8 mouse cellular contexts compared by ENCODE assay signal in genomic region chr10:117899410-117899935, GRCm38 (mm10). TPM values are rescaled to one million over a fixed set of nuclear protein-coding genes. Genes with fewer than 3 reads are reported as not detected.
DNase-seq lines count a peak whose midpoint lies in the region; ATAC-seq and TF ChIP-seq lines count a peak whose summit lies in the region.

No protein-coding gene starts in this region.

- H3K36me3 ChIP-seq in spleen, adult 2 months (ENCODE audit: control insufficient read depth, insufficient read depth, low read length): no peaks in the 10 kb centered on the region
- H3K36me3 ChIP-seq in intestine, embryonic 15.5 days: no peaks in the 10 kb centered on the region
- H3K36me3 ChIP-seq in forebrain, postnatal 0 days (ENCODE audit: insufficient read depth): no peaks in the 10 kb centered on the region

- WGBS in spleen, adult 2 months: 29% methylated on average over 13 of the region's 13 CpGs
- 35% methylated on average over 13 of the region's 13 CpGs for WGBS in intestine, embryonic 15.5 days
- WGBS in lung, adult 2 months: 23% methylated on average over 13 of the region's 13 CpGs
- WGBS in forebrain, postnatal 0 days: 65% methylated on average over 13 of the region's 13 CpGs

- no peak for DNase-seq in spleen, adult 2 months (ENCODE audit: low read depth in 1 of 2, low spot score in 2 of 2)
- DNase-seq in spleen, adult 18-20 months: no peak
- DNase-seq in lung, adult 2 months: peak; percentile 25
- no peak for DNase-seq in forebrain, postnatal 0 days
- DNase-seq in embryo, embryonic 9.5 days (ENCODE audit: extremely low spot score): no peak
- DNase-seq in urinary bladder, adult 2 months (ENCODE audit: low spot score): no peak
- DNase-seq in spleen, postnatal 4 days (ENCODE audit: low spot score in 2 of 2): no peak

- TF ChIP-seq POLR2A in spleen, adult 2 months (IDR thresholded peaks at IDR 0.05; ENCODE audit: low read depth, low read length): no peak
- no peak for TF ChIP-seq POLR2A in lung, adult 2 months (IDR thresholded peaks at IDR 0.05; ENCODE audit: borderline replicate concordance, extremely low read depth, low read depth, low read length)

- H3K4me3 ChIP-seq in spleen, adult 2 months (ENCODE audit: extremely low read depth, insufficient read depth, insufficient read length): peak overlapping the region; percentile 26; the same call in 1 of the 2 replicates
- no peak overlapping the region for H3K4me3 ChIP-seq in intestine, embryonic 15.5 days (replicated peaks)
- peak overlapping the region; percentile 40 for H3K4me3 ChIP-seq in lung, adult 2 months (replicated peaks; ENCODE audit: extremely low read depth, low read depth, low read length)
- H3K4me3 ChIP-seq in forebrain, postnatal 0 days (ENCODE audit: low read depth, low read length): no peak overlapping the region

- no peak for TF ChIP-seq CTCF in spleen, adult 2 months (IDR thresholded peaks at IDR 0.05; ENCODE audit: extremely low read depth, insufficient read depth, insufficient read length, insufficient replicate concordance)
- TF ChIP-seq CTCF in lung, adult 2 months (IDR thresholded peaks at IDR 0.05; ENCODE audit: insufficient read depth, low read length): no peak
- no peak for TF ChIP-seq CTCF in forebrain, postnatal 0 days (IDR thresholded peaks at IDR 0.05; ENCODE audit: low read depth)

- H3K9me3 ChIP-seq in intestine, embryonic 15.5 days: no peaks in the 10 kb centered on the region
- no peaks in the 10 kb centered on the region for H3K9me3 ChIP-seq in forebrain, postnatal 0 days (ENCODE audit: low read length)

- H3K27ac ChIP-seq in spleen, adult 2 months (ENCODE audit: insufficient read depth, low read length): peak overlapping the region; percentile 79; the same call in 1 of the 2 replicates
- H3K27ac ChIP-seq in intestine, embryonic 15.5 days: no peak overlapping the region
- H3K27ac ChIP-seq in forebrain, postnatal 0 days (ENCODE audit: low read depth, low read length): no peak overlapping the region

- H3K27me3 ChIP-seq in spleen, adult 2 months (ENCODE audit: control insufficient read depth, insufficient read depth, low read length): no peaks in the 10 kb centered on the region
- no peaks in the 10 kb centered on the region for H3K27me3 ChIP-seq in intestine, embryonic 15.5 days (replicated peaks)
- H3K27me3 ChIP-seq in forebrain, postnatal 0 days (ENCODE audit: insufficient read depth, low read length): no peaks in the 10 kb centered on the region

- H3K4me2 ChIP-seq in intestine, embryonic 15.5 days (replicated peaks): peak overlapping the region; percentile 34; the same call in 1 of the 2 replicates
- no peak overlapping the region for H3K4me2 ChIP-seq in forebrain, postnatal 0 days (ENCODE audit: low read depth)

- H3K4me1 ChIP-seq in spleen, adult 2 months (ENCODE audit: control insufficient read depth, insufficient read depth, insufficient read length): peaks cover 16% of the 10 kb centered on the region; the same call in 1 of the 2 replicates
- peaks cover 4% of the 10 kb centered on the region; the same call in 1 of the 2 replicates for H3K4me1 ChIP-seq in intestine, embryonic 15.5 days (replicated peaks)
- H3K4me1 ChIP-seq in lung, adult 2 months (ENCODE audit: control insufficient read depth, insufficient read depth, low read length): no peaks in the 10 kb centered on the region; the same call in 1 of the 2 replicates
- no peaks in the 10 kb centered on the region for H3K4me1 ChIP-seq in forebrain, postnatal 0 days (ENCODE audit: insufficient read depth)

- ATAC-seq in intestine, embryonic 15.5 days: no peak
- no peak for ATAC-seq in forebrain, postnatal 0 days

- H3K9ac ChIP-seq in intestine, embryonic 15.5 days: no peak overlapping the region
- H3K9ac ChIP-seq in forebrain, postnatal 0 days: no peak overlapping the region

RNA-seq across cellular contexts. Expression of gene Rap1b, which starts 53.6 kb away (rescaled TPM):
- polyA plus RNA-seq in spleen, adult 2 months (2012; rRNA removed): 50.1 and 58.6 TPM in 2 replicates
- 169 and 180 TPM in 2 replicates for polyA plus RNA-seq in intestine, embryonic 15.5 days (2015; fragmentation: Nextera tagmentation; extraction: Ambion mirVana)
- polyA plus RNA-seq in lung, adult 2 months (2012; rRNA removed): 57.1 and 71.7 TPM in 2 replicates
- total RNA-seq in forebrain, postnatal 0 days (2014; rRNA removed): 65.2 and 66.3 TPM in 2 replicates
- polyA plus RNA-seq in forebrain, postnatal 0 days (2015; fragmentation: Nextera tagmentation; extraction: Ambion mirVana): 126 and 148 TPM in 2 replicates
- polyA plus RNA-seq in urinary bladder, adult 2 months (2012; rRNA removed): 114 TPM in 2 replicates

Comparison
In these comparisons a context has a peak if more than half of its experiments do, and no peak if none do; other contexts are left out.
1. H3K4me3 ChIP-seq: peak in spleen, adult 2 months (single experiment) and lung, adult 2 months (single experiment); none in intestine, embryonic 15.5 days (single experiment) and forebrain, postnatal 0 days (single experiment).